Mouse (Mus musculus) frontal cortex, postnatal 25 days (tissue): ENCODE data around the gene Fbxw9.
"Not testable (repeated sequence)": the region's sequence is repeated elsewhere in the genome, so short reads cannot be mapped to it uniquely, and the experiment has no call there.

Source experiments
- DNase-seq, 2 experiments: peaks; one replicate each; pipeline ENCODE4 v3.0.0; 2022; ENCODE audit warnings: low spot score in 2 of 2

Fbxw9 gene

DNA sequence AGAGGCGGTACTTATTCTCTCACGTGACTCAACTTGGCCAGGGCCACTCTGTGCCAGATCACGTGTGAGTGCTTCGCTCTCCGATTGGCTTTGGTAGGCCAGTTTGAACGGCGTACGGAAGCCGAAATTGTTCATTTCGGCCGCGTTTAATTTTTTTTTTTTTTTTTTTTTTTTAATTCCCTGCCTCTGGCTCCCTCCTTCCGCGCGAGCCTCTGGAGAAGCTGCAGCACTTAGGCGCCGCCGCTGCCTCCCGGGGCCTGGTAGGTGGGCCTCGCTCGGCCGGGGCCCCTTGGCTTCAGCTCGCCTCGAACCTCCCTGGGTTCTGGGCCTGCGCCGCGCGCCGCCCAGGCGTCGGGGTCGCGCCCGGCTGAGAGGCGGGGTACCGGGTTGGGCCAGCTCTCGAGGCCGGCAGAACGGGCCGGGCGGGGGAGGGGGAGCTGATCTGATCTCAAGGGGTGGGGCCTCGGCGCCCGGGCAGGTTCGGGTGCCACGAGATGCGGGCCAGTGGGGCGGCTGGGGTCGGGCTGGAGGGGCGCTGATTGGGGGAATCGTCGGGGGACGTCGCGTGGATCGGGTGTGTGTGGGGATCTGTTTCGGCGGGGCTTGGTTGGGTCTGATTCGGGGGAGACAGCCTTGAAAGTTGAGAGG is 23.0 kb upstream of the Fbxw9 start, which contains the start of gene Tnpo2:
Gene Tnpo2, plus strand, starts transcription at position 198 of the 648 bp plus-strand sequence.
- DNase-seq = peak; percentile 76 to 86

DNA sequence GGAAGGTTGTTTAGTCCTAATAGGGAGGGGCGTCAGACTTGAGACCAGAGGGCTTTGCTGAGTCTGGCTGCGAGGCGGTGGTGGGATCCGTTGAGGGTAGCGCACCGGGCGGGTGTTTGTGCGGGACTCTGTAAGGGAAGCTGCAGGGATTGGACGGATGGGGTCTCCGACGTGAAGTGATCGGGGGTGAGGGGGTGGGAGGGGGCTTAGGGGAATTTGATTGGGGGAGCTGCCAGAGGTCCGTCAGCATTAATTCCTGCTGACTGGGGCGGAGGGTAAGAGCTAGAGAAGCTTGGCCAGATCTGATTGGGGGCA is 22.5 kb upstream of the Fbxw9 start:
- DNase-seq = no peak

DNA sequence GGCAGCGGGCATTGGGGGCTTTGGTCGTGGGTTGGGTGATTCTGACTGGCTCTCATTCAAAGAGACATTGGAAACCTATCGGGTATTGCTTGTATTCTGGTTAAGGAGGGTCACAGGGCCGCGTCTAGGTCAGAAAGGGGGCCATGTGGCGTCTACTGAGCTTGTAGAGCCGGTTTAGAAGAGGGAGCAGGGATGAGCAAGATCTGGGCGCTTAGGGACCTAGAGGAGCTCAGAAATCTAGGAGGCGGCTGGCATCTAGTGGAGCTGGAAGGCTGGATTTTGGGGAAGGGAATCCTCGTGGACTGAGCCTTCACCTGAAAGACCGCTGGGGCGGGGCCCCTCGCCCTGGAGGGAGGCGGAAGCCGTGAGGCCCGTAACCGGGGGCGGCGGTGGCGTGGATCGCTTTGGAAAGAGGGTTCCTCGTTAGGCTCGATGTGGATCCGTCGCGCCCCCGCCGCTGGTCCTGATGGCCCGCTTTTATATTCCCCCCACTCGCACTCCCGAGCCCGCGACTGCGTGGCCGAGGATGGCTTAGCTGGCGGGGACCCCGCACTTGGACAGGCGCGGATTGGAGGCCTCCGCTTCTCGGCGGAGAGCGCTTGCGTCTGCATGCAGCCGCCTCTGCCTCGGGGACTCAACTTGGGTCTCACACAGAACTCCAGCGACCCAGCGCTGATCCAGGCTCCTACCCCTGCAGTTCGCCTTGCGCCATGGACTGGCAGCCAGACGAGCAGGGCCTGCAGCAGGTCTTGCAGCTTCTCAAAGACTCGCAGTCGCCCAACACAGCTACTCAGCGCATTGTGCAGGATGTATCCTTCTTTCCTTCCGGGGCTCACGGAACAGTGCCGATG is 21.9 kb upstream of the Fbxw9 start:
- DNase-seq = peak; percentile 31 to 45

DNA sequence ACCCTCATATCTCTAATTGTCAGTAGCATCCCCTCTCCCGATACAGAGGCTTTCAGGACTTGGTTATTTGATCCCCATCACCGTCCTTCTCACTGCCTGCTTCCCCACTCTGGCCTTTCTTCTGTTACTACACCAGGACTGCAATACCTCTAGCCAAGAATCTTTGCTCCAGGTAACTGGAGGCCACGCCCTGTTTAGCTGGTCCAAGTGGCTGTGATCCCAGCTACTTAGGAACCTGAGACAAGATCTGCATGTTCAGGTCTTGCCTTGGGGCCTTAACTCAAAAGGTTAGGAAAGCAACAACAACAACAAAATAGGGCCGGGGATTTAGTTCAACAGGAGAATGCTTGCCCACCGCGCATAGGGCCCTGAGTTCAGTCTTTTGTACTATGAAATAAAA is 16.2 kb upstream of the Fbxw9 start:
- DNase-seq = no peak

DNA sequence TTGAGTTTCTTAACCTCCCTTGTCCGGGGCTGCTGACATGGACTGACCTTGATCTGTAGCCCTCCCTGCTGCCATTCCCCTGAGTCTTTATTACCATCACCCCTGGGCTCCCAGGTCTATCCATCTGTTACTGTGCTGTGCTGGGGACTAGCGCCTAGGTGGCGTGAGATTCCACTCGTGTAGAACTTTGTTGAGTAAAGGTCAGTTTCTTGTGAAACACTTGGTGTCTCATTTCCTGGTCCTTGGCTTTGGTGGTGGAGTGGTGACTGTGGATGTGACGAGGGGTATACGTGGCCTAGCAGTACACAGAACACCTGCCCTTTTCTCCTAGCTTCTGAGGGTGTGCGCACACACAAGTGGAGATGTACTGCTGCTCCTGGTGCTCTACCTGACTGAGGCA is 2.5 kb upstream of the Fbxw9 start:
- DNase-seq = no peak

DNA sequence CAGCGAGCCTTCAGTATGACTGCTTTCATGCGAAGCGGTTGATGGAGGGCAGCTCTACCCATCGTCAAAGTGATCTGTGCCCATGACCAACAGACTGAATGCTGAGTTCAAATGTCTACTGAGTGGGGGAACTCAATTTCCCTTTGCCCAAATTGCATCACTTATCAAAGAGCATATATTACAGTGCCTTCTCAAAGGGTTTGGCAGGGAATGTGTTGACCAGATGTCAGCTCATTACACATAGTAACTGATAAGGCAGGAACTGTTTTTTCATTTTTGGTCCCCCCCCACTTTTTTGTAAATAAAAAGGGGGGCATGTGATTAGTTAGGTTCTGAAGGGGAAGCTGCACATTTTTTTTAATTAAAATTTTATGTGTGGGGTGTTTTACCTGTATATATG is 2.7 kb downstream of the Fbxw9 start:
- DNase-seq = no peak

DNA sequence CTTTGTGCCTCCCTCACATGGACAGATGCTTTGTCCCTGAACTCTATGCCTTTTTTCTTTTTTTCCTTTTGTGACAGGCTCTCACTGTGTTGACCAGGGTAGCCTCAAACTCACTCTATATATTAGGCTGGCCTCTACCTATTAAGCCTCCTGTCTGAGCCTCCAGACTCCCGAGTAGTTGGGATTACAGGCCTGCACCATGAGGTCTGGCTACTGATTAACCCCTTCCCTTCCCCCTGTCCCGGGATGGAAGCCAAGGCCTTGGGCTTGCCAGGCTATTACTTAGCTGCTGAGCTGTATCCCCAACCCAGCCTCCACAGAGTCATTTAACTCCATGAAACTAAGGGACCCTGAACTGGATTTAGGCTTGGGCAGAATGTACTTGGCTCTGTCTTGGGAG is 5.4 kb downstream of the Fbxw9 start:
- no peak for DNase-seq

DNA sequence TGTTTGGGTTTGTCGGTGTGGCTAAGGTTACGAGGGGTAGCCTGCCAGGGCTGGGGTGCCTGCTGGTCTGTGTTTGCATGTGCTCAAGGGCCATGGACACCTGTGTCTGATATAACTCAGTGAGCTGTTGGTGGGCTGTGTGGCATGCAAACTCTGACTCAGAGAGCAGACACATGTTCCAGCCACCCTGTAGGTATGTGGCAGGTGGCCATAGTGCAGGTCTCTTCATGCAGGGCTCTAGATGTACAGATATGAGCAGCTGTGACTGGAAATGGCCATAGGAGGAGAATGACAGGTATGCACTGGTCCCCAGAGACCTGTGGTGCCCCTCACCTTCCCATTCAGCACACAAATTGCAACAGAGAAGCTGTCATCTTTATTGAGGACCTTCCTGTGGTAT is 7.3 kb downstream of the Fbxw9 start:
- DNase-seq = no peak

DNA sequence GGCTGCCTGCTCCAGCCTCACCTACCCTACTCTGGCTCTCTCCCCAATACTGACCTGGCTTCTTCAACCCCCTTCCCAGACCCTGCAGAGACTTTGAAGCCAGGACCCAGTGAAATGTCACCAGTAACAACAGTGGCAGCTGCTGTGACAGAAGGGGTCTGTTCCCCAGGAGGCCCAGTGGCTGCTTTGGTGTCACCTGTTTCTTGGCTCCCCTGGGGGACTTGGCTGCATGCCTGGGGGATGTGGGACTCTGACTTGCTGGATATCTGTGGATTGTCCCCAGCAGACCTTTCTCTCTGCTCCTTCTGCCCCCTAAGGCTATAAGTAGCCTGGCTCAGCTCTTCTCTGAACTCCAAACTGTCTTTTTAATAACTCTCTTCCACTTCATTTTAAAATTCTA is 8.1 kb downstream of the Fbxw9 start, which contains the start of gene Gm5741:
Gene Gm5741, minus strand, starts transcription at position 1 of the 400 bp plus-strand sequence.
- no peak for DNase-seq

DNA sequence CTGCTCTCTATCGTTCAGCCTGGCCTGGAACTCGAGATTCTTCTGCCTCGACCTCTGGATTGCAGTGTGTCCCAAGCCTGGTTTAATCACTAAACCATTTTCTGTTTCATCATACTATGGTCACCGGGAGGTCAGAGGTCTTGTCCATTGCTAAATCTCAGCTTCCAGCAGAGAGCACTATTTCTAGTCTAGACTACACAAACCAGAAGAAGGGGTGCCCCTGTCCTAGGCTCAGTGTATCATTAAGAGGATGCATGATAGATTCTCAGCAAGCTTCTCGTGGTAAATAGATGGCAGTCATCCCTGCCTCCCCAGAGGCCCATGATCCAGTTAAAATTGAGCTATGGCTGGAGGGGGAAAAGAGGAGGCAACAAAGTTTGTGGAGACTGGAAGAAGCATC is 11.2 kb downstream of the Fbxw9 start:
- DNase-seq = no peak

DNA sequence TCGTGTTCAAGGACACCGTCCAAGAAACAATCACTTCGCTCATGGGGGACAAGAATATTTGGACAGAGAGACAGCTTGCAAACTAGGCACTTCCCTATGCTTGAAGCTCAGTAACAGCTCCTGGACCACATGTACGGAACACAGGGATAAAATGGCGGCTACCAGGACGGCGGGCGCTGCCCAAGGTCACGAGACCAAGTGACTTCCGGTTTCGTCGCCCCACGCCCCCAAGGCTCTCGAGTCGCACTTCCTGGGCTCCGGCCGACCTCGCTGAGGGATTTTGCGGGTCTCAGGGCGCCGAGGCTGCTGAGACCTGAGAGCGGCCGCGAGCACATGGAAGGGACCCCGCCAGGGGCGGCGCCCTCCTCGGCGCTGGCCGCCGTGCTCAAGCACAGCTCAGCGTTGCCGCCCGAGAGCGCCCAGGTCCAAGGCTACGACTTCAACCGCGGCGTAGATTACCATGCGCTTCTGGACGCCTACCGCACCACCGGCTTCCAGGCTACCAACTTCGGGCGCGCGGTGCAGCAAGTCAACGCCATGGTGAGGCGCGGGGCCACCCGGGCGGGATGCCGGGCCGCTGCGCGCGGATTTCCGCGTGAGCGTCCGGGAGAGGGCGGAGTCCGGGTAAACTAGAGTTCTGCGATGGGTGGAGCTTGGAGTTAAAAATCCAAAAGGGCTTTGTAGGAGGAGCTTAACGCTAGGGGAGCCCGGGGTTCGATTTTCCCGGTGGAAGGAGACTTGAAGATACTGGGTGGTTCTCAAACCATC is 11.8 kb downstream of the Fbxw9 start, which contains the start of gene Dhps:
Gene Dhps, plus strand, starts transcription at position 244 of the 768 bp plus-strand sequence.
- DNase-seq = peak; percentile 82 to 83

DNA sequence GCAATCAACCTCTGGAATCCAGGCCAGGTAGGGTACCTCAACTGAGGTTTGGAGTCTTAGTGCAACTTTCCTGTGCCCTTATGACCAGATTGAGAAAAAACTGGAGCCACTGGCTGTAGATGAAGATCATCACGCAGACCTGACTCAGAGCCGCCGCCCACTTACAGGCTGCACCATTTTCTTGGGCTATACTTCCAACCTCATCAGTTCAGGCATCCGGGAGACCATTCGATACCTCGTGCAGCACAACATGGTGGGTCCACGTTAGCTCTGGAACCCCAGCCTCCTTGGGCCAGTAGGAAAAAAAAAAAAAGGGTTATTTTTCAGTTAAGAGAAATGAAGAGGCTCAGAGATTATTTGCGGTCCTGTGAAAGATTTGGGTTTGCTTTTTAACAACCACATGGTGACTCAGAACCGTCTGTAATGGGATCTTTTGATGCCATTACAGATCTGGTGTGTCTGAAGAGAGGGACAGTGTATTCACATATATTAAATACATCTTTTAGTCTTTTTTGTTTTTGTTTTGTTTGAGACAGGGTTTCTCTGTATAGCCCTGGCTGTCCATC is 12.6 kb downstream of the Fbxw9 start:
- DNase-seq = no peak

DNA sequence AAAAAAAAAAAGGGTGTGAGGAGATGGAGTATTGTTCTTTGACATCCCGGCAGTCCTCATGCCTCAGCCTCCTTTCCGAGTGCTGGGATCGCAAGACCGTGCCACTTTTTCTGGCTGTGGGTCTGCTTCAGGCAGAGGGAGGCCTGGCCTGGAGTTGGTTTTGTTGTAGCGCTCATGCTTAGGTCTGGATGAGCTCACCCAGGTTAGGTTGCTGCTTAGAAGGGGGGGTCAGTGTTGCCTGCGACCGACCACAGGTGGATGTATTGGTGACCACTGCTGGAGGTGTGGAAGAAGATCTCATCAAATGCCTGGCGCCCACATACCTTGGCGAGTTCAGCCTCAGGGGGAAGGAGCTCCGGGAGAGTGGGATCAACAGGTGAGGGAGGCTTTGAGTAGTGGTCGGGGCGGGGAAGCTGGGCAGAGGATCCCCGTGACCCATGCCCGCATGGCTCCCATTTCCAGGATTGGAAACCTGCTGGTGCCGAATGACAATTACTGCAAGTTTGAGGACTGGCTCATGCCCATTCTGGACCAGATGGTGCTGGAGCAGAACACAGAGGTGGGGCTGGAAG is 13.3 kb downstream of the Fbxw9 start:
- DNase-seq = no peak

DNA sequence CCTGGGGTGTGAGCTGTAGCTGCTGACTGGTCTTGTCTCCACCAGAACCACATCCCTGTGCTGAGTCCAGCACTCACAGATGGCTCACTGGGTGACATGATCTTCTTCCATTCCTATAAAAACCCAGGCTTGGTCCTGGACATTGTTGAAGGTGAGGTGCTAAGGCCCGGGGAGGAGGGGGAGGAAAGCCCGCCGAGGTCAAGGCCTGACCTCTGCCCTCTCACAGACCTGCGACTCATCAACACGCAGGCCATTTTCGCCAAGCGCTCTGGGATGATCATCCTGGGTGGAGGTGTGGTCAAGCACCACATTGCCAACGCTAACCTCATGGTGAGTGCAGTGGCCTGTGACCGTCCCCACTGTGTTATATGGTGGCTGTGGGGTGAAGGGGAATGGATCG is 14.3 kb downstream of the Fbxw9 start:
- no peak for DNase-seq

DNA sequence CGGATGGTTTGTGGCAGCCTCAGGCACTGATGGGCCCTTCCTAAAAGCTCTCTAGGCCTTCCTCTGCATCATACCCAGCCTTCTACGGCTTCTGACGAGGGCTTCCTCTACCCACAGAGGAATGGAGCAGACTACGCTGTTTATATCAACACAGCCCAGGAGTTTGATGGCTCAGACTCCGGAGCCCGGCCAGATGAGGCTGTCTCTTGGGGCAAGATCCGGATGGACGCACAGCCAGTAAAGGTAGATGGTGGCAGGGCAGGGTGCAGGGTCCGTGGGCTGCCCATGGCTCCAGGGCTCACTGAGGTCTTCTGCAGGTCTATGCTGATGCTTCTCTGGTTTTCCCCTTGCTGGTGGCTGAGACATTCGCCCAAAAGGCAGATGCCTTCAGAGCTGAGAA is 14.8 kb downstream of the Fbxw9 start:
- no peak for DNase-seq

DNA sequence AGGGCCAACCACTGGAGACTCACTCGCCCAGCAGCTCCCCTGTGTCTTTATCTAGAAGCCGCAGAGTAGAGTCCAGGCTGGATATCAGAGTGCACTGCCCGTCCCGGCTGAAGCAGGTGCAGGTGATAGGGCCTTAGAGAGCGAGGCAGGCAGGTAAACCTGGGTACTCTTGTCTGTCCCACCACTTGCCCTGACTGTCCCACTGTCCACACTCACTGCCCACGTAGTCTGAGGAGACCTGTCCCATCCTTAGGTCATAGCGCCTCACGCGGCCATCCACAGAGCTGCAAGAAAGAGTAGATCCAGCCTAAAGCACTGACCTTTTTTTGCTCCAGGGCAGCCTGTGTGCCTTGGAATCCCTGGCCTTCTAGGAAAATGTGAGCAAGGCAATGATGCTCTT is 16.1 kb downstream of the Fbxw9 start:
- DNase-seq = no peak

DNA sequence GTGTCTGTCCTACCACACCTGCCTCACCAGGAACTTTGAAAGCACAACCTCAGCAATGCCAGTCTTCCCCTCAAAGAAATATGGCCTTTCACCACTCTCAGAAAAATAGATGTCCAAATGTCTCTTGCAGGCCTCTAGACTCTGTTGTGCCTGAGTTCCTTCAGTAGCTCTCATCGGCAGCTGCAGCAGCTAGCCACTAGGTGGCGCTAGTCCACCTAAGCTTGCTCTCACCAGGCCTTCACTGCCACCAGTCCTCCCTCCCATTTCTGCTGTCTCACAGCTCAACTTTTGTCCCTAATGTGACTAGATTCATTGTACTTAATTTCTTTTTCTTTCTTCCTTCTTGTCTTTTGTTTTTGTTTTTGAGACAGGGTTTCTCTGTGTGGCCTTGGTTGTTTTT is 17.1 kb downstream of the Fbxw9 start:
- peak; percentile 45 to 62 for DNase-seq

DNA sequence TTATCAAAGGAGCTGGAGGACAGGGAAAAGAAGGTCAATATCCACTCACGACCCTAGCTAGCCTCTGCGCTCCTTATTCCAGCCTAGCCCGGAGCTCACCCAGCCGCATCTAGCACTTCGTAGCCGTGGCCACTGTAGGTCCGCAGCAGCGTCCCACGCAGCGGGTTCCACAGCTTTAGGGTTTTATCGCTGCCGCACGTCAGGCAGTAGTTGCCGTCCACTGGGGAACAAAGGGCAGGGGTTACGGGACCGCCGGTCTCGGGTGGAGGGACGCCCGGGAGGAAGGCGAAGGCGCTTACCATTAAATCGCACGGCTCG is 20.3 kb downstream of the Fbxw9 start:
- no peak for DNase-seq

DNA sequence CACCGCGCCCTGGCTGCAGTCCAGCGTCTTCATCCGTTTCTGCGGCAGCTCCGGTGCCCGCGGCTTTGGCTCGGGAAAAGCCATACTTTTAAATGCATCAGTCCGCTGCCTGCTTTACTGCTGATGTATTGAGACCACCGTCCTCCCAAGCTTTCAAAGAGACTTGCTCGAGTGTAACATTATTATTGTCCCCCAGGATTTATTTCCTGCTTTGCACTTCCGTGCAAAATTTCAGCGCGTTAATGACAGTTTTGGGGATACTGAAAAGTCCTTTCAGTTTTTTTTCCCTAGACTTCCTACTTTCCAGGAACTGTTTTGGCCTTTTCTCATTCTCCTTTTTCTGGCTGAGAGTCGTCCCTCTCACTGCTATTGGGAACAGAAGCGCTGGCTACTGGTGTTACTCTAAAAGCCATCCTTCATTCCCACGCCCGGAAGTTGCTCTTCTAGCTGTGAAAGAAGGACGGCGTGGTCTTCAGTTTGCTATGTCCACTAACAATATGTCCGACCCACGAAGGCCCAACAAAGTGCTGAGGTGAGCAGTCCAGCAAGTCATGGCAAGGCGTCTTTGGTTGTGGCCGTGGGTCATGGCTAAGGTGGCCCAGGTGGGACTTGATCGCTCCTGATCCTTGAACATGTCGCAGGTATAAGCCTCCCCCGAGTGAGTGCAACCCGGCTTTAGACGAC is 20.8 kb downstream of the Fbxw9 start, which contains the start of gene Wdr83os:
Gene Wdr83os, plus strand, starts transcription at position 209 of the 684 bp plus-strand sequence.
- peak in 1 of 2 experiments; percentile 37 for DNase-seq

DNA sequence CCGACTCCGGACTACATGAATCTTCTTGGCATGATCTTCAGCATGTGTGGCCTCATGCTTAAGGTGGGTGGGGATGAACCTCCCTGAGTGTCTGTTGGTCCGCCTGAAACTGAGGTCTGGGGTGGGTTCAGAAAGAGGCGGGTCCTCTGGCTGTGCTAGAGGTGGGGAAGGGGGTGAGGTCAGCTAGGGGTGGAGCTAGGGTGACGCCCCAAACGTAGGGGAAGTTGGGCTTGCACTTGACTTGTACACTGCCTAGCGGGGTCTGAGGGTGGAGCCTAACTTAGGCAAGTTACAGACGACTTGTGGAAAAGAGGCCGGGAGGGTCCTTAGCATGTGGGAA is 21.3 kb downstream of the Fbxw9 start, which contains the start of gene Wdr83:
Gene Wdr83, minus strand, starts transcription at position 91 of the 340 bp plus-strand sequence.
- no peak for DNase-seq

DNA sequence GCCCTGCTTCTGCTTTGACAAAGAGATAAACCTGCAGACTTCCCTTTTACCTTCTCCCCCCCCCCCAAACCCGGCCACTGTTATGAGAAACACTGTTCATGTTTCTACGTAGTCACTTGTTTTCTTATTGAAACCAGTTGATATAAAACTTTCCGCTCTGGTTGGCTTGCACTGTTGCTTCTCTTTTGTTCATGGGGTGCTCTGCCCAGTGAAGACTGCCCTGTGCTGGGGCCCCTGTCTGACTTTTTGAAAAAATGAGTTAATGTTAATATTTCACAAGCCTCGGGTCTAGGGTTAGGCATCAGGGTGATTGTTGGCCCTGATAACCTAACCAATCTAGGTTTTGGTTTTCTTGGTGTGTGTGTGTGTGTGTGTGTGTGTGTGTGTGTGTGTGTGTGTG is 22.3 kb downstream of the Fbxw9 start:
- not testable (repeated sequence) for DNase-seq
